Mouse (Mus musculus) heart, postnatal 0 days (tissue): Measurements from ENCODE around the gene Usp9x. TPM values are rescaled to one million over a fixed set of nuclear protein-coding genes. Genes with fewer than 3 reads are reported as not detected.

Source experiments
- ATAC-seq: fragments of 200-750 bp; cut with Nextera tagmentation; 2 replicates; pipeline ENCODE4 v1.8.0; 2017; ENCODE audit warnings: low read depth, moderate number of reproducible peaks, moderate library complexity; ENCODE audit not compliant: insufficient read depth
- DNase-seq: peaks from one replicate; pipeline ENCODE4 v3.0.0-alpha.2; 2016; ENCODE audit warnings: low spot score
- H3K27ac ChIP-seq: fragments of 300-500 bp; sonication (generic); 2 replicates; pipeline ENCODE4 v1.5.1; 2014; ENCODE audit warnings: low read depth, mild to moderate bottlenecking
- H3K27me3 ChIP-seq: fragments of 300-500 bp; sonication (generic); 2 replicates; pipeline ENCODE4 v1.6.1; 2014; ENCODE audit warnings: low read length, mixed read lengths; ENCODE audit not compliant: control insufficient read depth, insufficient read depth
- H3K36me3 ChIP-seq: fragments of 300-500 bp; sonication (generic); replicated peaks from 2 replicates; pipeline ENCODE4 v1.6.1; 2014; ENCODE audit warnings: low read length, mixed read lengths; ENCODE audit not compliant: control insufficient read depth, insufficient read depth
- H3K4me1 ChIP-seq: fragments of 300-500 bp; sonication (generic); 2 replicates; pipeline ENCODE4 v1.6.1; 2014; ENCODE audit warnings: antibody characterized with exemption; ENCODE audit not compliant: control insufficient read depth, insufficient read depth
- H3K4me2 ChIP-seq: fragments of 300-500 bp; sonication (generic); 2 replicates; pipeline ENCODE4 v1.6.1; 2014; ENCODE audit warnings: low read depth, mild to moderate bottlenecking, low read length, moderate library complexity
- H3K4me3 ChIP-seq: fragments of 300-500 bp; sonication (generic); 2 replicates; pipeline ENCODE4 v1.5.1; 2014; ENCODE audit warnings: low read depth, low read length
- H3K9ac ChIP-seq: fragments of 300-500 bp; sonication (generic); replicated peaks from 2 replicates; pipeline ENCODE4 v1.6.1; 2014; ENCODE audit warnings: low read depth, low read length, mixed read lengths
- H3K9me3 ChIP-seq: fragments of 300-500 bp; sonication (generic); replicated peaks from 2 replicates; pipeline ENCODE4 v1.6.1; 2016; ENCODE audit warnings: low read length; ENCODE audit not compliant: control insufficient read depth
- CTCF ChIP-seq: IDR thresholded peaks from 2 replicates; pipeline ENCODE4 v1.5.1; 2016; ENCODE audit warnings: antibody characterized with exemption, control low read depth, low read depth
- EP300 ChIP-seq: IDR thresholded peaks from 2 replicates; pipeline ENCODE4 v1.6.1; 2016; ENCODE audit warnings: antibody characterized with exemption, low read depth
- WGBS: fragments of 180-500 bp; shearing (Covaris S2); extraction: QIAGEN DNeasy Blood & Tissue Kit; methylation state at CpG from one replicate; pipeline ENCODE4 v1.1.7; 2014; 5-methylcytosine and 5-hydroxymethylcytosine counted together
- polyA plus RNA-seq: library from polyadenylated mRNA; unstranded; fragments of >200 nt; fragmentation: Nextera tagmentation; extraction: Ambion mirVana; gene quantifications from 2 replicates; pipeline ENCODE4 v1.2.1, GENCODE M21; 2015
- total RNA-seq: library from RNA; depleted of rRNA; stranded (reverse); fragments of >200 nt; gene quantifications from 2 replicates; pipeline ENCODE4 v1.2.3, GENCODE M21; 2014; ENCODE audit warnings: low replicate concordance; rRNA removed

The Usp9x gene
- total RNA-seq, result 128 and 165 TPM in 2 replicates
- 13.2 and 17.1 TPM in 2 replicates for polyA plus RNA-seq

DNA sequence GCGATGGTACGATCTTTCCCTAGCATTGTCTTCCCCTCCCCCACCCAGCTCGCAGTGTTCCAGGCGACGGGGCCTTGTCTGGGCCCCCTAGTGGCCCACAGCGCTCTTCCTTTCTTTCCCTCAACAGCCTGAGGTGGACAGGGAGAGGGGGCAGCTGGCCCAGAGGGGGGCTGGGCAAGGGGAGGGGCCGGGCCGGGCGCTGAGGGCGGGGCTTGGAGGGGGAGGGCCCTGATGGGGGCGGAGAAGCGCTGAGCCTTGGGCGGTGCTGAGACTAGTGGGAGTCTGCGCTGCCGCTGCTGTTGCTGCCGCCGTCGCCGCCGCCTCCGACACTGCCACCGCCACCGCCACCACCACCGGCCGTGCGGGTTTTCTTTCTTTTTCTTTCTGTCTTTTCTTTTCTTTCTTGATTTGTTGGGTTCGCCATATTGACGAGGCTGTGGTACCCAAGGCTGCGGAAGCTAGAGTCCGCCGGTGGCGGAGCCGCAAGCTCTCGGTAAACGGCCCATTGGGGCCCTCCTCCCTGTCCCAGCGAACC, at the start of gene Usp9x:
Gene Usp9x, plus strand, starts transcription at position 258 of the 535 bp plus-strand sequence.
- Histone ChIP-seq H3K4me3 (peak within 1 kb of the TSS; percentile 90), H3K36me3 (no peaks in the 10 kb centered on the region), H3K27me3 (0 out of 2 replicates have a peak, but pooled peaks cover 6% of the 10 kb centered on the region), H3K9me3 (no peaks in the 10 kb centered on the region), H3K4me1 (no peaks in the 10 kb centered on the region), H3K9ac (peak within 1 kb of the TSS; percentile 94), H3K4me2 (peak within 1 kb of the TSS; percentile 61), H3K27ac (peak within 1 kb of the TSS; percentile 96)
- 17% methylated on average over 25 of the region's 36 CpGs for WGBS
- TF ChIP-seq CTCF, result peak; percentile 67
- TF ChIP-seq EP300, result peak; percentile 31; the same call in 1 of the 2 replicates
- DNase-seq, result peak; percentile 92
- ATAC-seq, result peak; percentile 89

GRCm38 (mm10) chrX:13022547-13023310, 48.6 kb upstream of the Usp9x start:
- no peaks in the 10 kb centered on the region for H3K36me3 ChIP-seq
- 66% methylated on average over 5 of the region's 5 CpGs for WGBS
- TF ChIP-seq CTCF, result no peak
- TF ChIP-seq EP300, result no peak
- no peak overlapping the region for H3K9ac ChIP-seq
- H3K4me3 ChIP-seq, result no peak overlapping the region
- ATAC-seq (no peak), DNase-seq (no peak)
- no peaks in the 10 kb centered on the region for H3K27me3 ChIP-seq
- no peaks in the 10 kb centered on the region for H3K9me3 ChIP-seq
- H3K4me2 ChIP-seq, result no peak overlapping the region
- H3K27ac ChIP-seq, result no peak overlapping the region
- H3K4me1 ChIP-seq, result no peaks in the 10 kb centered on the region

DNA sequence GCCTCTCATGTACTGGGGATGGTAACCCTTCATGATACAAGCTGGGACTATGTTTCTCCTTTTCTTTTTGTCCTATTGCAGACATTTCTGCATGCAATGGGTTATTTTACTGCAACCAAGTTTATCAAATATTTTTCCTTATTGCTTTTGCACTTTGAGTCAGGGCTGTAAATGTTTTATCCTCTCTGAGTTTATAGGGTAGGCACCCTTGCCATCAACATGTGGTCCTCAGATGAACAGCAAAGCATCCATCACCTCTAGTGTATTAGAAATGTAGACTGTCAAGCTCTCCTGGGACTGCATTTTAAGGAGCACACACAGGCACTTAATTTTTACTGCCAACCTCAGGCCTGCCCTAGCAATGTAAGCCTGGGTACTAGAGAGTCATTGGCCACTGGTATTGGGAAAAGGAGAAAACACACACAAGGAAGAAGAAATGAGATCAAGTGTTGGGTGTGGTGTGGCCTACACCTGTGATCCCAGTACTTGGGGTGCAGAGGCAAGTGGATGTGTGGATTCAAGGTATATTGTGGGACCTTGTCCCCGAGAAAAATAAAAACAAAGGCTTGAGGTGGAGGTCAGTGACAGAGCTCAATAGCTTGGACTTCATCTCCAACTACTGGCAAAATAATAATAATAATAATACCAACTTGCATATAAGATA, 46.6 kb upstream of the Usp9x start:
- no peaks in the 10 kb centered on the region for H3K36me3 ChIP-seq
- H3K9ac ChIP-seq, result no peak overlapping the region
- TF ChIP-seq EP300 (no peak), CTCF (no peak)
- DNase-seq, result no peak
- no peaks in the 10 kb centered on the region for H3K9me3 ChIP-seq
- no peak overlapping the region for H3K27ac ChIP-seq
- ATAC-seq, result no peak
- no peak overlapping the region for H3K4me2 ChIP-seq
- no peaks in the 10 kb centered on the region for H3K4me1 ChIP-seq
- WGBS, result 42% methylated on average over 1 of the region's 1 CpGs
- H3K27me3 ChIP-seq, result no peaks in the 10 kb centered on the region
- no peak overlapping the region for H3K4me3 ChIP-seq

GRCm38 (mm10) chrX:13025286-13025685, 46.0 kb upstream of the Usp9x start:
- no peaks in the 10 kb centered on the region for H3K4me1 ChIP-seq
- 77% methylated on average over 8 of the region's 8 CpGs for WGBS
- H3K27ac ChIP-seq, result no peak overlapping the region
- no peak overlapping the region for H3K4me2 ChIP-seq
- H3K27me3 ChIP-seq, result no peaks in the 10 kb centered on the region
- no peak for ATAC-seq
- no peak for DNase-seq
- H3K9ac ChIP-seq, result no peak overlapping the region
- H3K36me3 ChIP-seq, result no peaks in the 10 kb centered on the region
- TF ChIP-seq EP300, result no peak
- TF ChIP-seq CTCF, result no peak
- no peaks in the 10 kb centered on the region for H3K9me3 ChIP-seq
- no peak overlapping the region for H3K4me3 ChIP-seq

- TF ChIP-seq CTCF (no peak), EP300 (no peak)
Observed at GRCm38 (mm10) chrX:13028156-13028555, 43.1 kb upstream of the Usp9x start.

More at GRCm38 (mm10) chrX:13028156-13028555, 43.1 kb upstream of the Usp9x start:
- Histone ChIP-seq H3K4me3 (no peak overlapping the region), H3K36me3 (no peaks in the 10 kb centered on the region), H3K27me3 (no peaks in the 10 kb centered on the region), H3K9ac (no peak overlapping the region), H3K4me2 (no peak overlapping the region), H3K9me3 (no peaks in the 10 kb centered on the region), H3K4me1 (no peaks in the 10 kb centered on the region), H3K27ac (no peak overlapping the region)
- 70% methylated on average over 4 of the region's 4 CpGs for WGBS
- no peak for DNase-seq
- ATAC-seq, result no peak
